Mouse (Mus musculus) midbrain, embryonic 15.5 days (tissue): Measurements from ENCODE around the gene Vps4b. TPM values are rescaled to one million over a fixed set of nuclear protein-coding genes. Genes with fewer than 3 reads are reported as not detected.

ENCODE experiments used
- ATAC-seq: fragments of 200-750 bp; cut with Nextera tagmentation; replicated peaks from 2 replicates; pipeline ENCODE4 v1.8.0; 2017; ENCODE audit warnings: moderate TSS enrichment
- H3K27ac ChIP-seq: fragments of 300-500 bp; sonication (generic); 2 replicates; pipeline ENCODE4 v1.5.1; 2015; ENCODE audit warnings: mild to moderate bottlenecking, inconsistent platforms
- H3K27me3 ChIP-seq: fragments of 300-500 bp; sonication (generic); replicated peaks from 2 replicates; pipeline ENCODE4 v1.6.1; 2015; ENCODE audit warnings: inconsistent platforms
- H3K36me3 ChIP-seq: fragments of 300-500 bp; sonication (generic); replicated peaks from 2 replicates; pipeline ENCODE4 v1.6.1; 2015; ENCODE audit warnings: inconsistent platforms
- H3K4me1 ChIP-seq: fragments of 300-500 bp; sonication (generic); 2 replicates; pipeline ENCODE4 v1.6.1; 2015; ENCODE audit warnings: inconsistent platforms
- H3K4me2 ChIP-seq: fragments of 300-500 bp; sonication (generic); 2 replicates; pipeline ENCODE4 v1.6.1; 2015; ENCODE audit warnings: inconsistent platforms, mild to moderate bottlenecking, moderate library complexity
- H3K4me3 ChIP-seq: fragments of 300-500 bp; sonication (generic); 2 replicates; pipeline ENCODE4 v1.5.1; 2015; ENCODE audit warnings: mild to moderate bottlenecking, inconsistent platforms
- H3K9ac ChIP-seq: fragments of 300-500 bp; sonication (generic); 2 replicates; pipeline ENCODE4 v1.6.1; 2015; ENCODE audit warnings: mild to moderate bottlenecking, inconsistent platforms
- H3K9me3 ChIP-seq: fragments of 300-500 bp; sonication (generic); 2 replicates; pipeline ENCODE4 v1.6.1; 2016; ENCODE audit warnings: inconsistent platforms
- WGBS: fragments of 180-500 bp; shearing (Covaris S2); methylation state at CpG from one replicate; pipeline ENCODE4 v1.1.7; 2015; ENCODE audit warnings: mixed read lengths; 5-methylcytosine and 5-hydroxymethylcytosine counted together
- polyA plus RNA-seq: library from polyadenylated mRNA; unstranded; fragments of >200 nt; fragmentation: Nextera tagmentation; extraction: Ambion mirVana; gene quantifications from 2 replicates; pipeline ENCODE4 v1.2.1, GENCODE M21; 2015

Gene Vps4b
- polyA plus RNA-seq, result 30.2 and 32.1 TPM in 2 replicates

DNA sequence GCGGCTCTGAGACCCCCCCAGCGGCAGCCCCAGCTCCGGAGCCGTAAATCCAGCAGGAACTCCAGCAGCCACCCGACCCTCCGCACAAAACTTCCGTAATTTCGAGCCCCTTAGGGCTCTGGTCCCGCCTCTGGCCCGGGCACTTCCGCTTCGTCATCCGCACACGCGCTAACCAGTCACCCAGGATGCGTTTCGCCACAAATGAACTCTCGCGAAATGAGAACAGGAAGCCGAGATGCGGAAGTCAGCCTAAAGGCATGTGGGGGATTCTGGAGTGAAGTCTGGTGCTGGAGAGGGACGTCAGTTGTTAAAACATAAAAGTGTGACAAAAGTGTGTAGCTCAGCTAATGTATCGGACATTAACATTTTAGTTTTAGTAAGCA lies at the start of gene Vps4b:
Vps4b (minus strand) TSS at position 187 of the 383 bp plus-strand sequence.
- Histone ChIP-seq H3K27ac (peak within 1 kb of the TSS; percentile 90), H3K27me3 (no peaks in the 10 kb centered on the region), H3K9ac (peak within 1 kb of the TSS; percentile 98), H3K4me3 (peak within 1 kb of the TSS; percentile 99), H3K4me2 (peak within 1 kb of the TSS; percentile 62), H3K4me1 (peaks cover 27% of the 10 kb centered on the region), H3K36me3 (no peaks in the 10 kb centered on the region), H3K9me3 (no peaks in the 10 kb centered on the region)
- under 1% methylated on average over 23 of the region's 23 CpGs for WGBS
- ATAC-seq, result peak; percentile 100

DNA sequence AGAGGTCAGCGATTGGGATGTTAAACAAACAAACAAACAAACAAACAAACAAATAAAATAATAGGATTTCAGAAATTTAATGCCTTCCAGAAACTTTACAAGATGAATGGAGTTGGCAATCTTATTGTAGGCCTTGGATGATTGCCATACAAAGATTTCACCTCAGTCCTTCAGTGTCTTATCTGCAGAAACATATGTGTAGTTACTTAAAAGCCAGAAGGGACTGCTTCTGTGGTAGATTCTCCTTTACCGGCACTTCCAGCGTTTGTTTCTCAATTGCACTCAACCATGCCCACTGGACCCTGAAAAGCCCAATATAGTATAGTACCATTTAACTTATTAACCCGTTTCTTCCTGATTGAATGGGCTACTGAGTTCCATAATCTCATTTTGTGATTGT lies 32.3 kb upstream of the Vps4b start:
- Histone ChIP-seq H3K27ac (no peak overlapping the region), H3K4me1 (no peaks in the 10 kb centered on the region), H3K36me3 (no peaks in the 10 kb centered on the region), H3K4me3 (no peak overlapping the region), H3K27me3 (no peaks in the 10 kb centered on the region), H3K9ac (no peak overlapping the region), H3K9me3 (no peaks in the 10 kb centered on the region), H3K4me2 (no peak overlapping the region)
- WGBS, result 84% methylated on average over 4 of the region's 4 CpGs
- ATAC-seq, result no peak

DNA sequence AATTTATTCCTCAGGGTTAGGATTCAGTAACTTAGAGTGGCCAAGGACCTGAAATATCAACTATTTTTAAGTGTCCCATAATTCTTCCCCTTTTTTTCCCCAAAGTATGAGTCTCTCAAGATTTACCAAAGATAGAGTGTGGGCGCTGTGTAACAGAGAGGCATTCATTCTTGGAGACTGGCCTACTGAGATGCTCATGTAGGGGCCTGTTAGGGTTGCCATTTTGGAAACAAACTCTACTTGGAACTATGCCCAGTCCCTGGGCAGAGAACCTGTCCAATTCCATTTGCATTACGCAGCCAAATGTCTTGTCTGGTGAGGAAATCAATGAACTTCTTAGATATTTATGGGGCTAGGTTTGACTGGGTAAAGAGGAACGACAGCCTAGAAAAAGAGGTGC lies 25.8 kb upstream of the Vps4b start:
- no peak for ATAC-seq
- Histone ChIP-seq H3K27me3 (no peaks in the 10 kb centered on the region), H3K9ac (no peak overlapping the region), H3K36me3 (no peaks in the 10 kb centered on the region), H3K4me2 (no peak overlapping the region), H3K4me1 (no peaks in the 10 kb centered on the region), H3K27ac (no peak overlapping the region), H3K9me3 (no peaks in the 10 kb centered on the region), H3K4me3 (no peak overlapping the region)
- WGBS, result 74% methylated on average over 3 of the region's 3 CpGs

DNA sequence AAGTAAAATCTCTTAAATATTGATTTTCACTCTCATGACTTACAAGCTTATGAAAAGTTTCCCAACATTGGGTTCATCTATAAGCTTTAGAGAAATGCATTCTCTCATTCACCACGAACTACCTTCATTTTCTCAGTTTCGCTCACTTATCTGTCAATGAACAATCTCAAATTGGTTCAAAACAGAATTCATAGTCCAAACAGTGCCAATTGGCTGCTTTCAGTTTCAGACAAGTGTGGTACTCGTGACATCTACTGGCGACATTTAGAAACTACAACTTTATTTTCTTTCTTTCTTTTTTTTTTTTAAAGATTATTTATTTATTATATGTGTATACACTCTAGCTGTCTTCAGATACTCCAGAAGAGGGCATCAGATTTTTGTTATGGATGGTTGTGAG lies 21.8 kb upstream of the Vps4b start:
- Histone ChIP-seq H3K4me1 (no peaks in the 10 kb centered on the region), H3K36me3 (no peaks in the 10 kb centered on the region), H3K27ac (no peak overlapping the region), H3K9me3 (no peaks in the 10 kb centered on the region), H3K9ac (no peak overlapping the region), H3K4me3 (no peak overlapping the region), H3K4me2 (no peak overlapping the region), H3K27me3 (no peaks in the 10 kb centered on the region)
- no peak for ATAC-seq
- WGBS, result 28% methylated on average over 4 of the region's 4 CpGs

DNA sequence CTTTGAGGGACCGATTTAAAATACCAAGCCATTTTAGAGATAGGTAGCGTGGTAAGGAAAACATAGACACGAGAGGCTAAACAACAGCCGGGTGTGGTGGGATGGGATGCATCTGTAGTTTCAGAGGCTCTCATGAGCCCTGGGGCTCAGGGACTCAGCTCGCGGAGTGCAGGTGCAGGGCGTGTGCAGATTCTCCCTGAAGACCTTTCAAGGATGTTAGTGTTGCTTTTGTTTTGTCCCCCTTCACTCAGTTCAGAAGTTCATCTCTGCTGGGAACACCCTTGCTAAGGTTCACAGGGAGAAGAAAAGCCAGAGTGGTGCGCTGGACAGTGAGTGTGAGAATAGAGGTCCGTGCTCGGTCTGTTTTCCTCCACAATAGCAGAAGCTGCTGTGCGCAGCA lies 20.2 kb upstream of the Vps4b start:
- Histone ChIP-seq H3K27me3 (no peaks in the 10 kb centered on the region), H3K9ac (no peak overlapping the region), H3K4me1 (no peaks in the 10 kb centered on the region), H3K27ac (no peak overlapping the region), H3K36me3 (no peaks in the 10 kb centered on the region), H3K4me3 (no peak overlapping the region), H3K9me3 (no peaks in the 10 kb centered on the region), H3K4me2 (no peak overlapping the region)
- 91% methylated on average over 11 of the region's 11 CpGs for WGBS
- ATAC-seq, result no peak

DNA sequence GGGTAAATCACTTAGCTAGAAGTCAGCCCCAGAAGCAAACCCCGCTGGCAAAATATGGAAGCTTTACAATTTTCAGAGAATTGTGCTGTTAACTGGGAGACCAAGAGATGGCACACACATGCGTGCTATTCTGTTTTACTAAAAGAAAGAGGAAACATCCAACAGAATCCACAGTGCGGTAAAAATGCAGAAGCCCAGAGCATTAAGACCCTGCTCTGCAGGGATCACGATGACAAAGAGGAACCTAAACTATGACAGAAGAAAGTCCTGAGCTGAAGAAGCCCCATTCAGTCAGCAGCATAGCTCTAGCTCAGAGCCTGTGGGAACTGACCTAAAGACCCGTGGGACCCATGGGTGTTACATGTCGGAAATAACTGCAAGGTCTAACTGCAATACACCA lies 18.7 kb upstream of the Vps4b start:
- whole genome bisulfite sequencing, result 84% methylated on average over 6 of the region's 6 CpGs
- Histone ChIP-seq H3K9me3 (no peaks in the 10 kb centered on the region), H3K27me3 (no peaks in the 10 kb centered on the region)

DNA sequence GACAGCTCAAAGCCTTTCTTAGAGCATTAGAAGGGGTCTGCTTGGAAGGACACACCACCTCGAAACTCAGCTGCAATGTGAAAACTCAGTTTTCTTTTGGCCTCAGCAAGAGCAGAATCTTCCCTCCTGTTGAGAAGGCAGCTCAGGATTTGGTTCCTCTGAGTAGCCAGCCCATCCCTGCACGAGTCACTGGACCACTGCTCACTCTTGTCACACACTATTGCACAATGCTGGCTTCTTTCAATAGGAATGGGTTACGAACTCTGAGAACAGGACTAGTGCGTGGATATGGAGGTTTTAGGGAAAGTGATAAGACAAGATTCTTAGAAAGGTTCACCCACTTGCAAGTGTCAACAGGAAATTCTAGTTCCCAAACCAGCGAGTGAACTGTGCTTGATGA lies 18.3 kb upstream of the Vps4b start:
- WGBS, result 70% methylated on average over 5 of the region's 5 CpGs

More for the DNA sequence above, 18.7 kb upstream of the Vps4b start:
- no peaks in the 10 kb centered on the region for H3K36me3 ChIP-seq
- no peak overlapping the region for H3K4me2 ChIP-seq
- no peak overlapping the region for H3K9ac ChIP-seq
- no peak overlapping the region for H3K27ac ChIP-seq
- H3K4me1 ChIP-seq, result no peaks in the 10 kb centered on the region
- H3K4me3 ChIP-seq, result no peak overlapping the region
- ATAC-seq, result no peak

DNA sequence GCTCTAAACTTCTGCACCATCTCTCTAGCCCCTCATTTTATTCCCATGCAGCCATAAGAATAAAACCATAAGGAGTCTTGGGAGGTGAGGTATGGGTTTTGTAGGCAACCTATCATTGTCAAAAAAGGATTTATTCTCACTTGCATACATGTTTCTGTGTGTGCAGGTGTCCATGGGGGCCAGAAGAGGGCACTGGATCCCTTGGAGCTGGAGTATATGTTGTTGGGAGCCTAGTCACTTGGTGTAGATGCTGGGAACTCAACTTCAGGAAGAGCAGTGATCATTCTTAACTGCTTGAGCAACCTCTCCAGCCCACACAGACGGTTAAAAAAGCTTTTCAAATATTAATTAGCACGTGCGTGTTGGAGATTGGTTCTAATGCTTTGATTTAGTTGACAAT lies 3.4 kb upstream of the Vps4b start:
- no peak overlapping the region for H3K4me3 ChIP-seq
- no peak overlapping the region for H3K4me2 ChIP-seq
- 84% methylated on average over 3 of the region's 3 CpGs for WGBS
- no peak overlapping the region for H3K27ac ChIP-seq
- no peak for ATAC-seq
- H3K27me3 ChIP-seq, result no peaks in the 10 kb centered on the region
- H3K9me3 ChIP-seq, result no peaks in the 10 kb centered on the region
- no peak overlapping the region for H3K9ac ChIP-seq
- H3K36me3 ChIP-seq, result no peaks in the 10 kb centered on the region
- H3K4me1 ChIP-seq, result peaks cover 13% of the 10 kb centered on the region

More for the DNA sequence above, 18.3 kb upstream of the Vps4b start:
- ATAC-seq, result no peak
- Histone ChIP-seq H3K27me3 (no peaks in the 10 kb centered on the region), H3K27ac (no peak overlapping the region), H3K4me2 (no peak overlapping the region), H3K4me1 (no peaks in the 10 kb centered on the region), H3K4me3 (no peak overlapping the region), H3K9me3 (no peaks in the 10 kb centered on the region), H3K36me3 (no peaks in the 10 kb centered on the region), H3K9ac (no peak overlapping the region)

DNA sequence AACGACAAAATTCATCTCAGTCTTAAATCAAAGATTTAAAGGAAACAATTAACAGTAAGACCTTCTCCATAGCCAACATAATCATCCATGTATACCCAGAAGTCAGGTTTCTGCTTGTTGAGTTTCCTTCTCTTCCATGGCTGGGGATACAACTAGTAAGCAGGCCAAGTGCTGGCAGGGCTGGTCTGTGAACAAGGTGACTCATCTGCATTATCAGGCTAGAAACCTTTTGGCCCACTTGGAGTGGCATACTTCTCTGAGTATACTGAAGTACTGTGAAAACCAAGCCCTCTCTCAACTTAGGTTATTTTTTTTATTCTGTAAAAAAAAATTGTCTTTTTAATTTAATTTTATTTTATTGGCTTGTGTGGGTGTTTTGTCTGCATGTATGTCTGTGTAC lies 2.9 kb upstream of the Vps4b start:
- no peak for ATAC-seq

DNA sequence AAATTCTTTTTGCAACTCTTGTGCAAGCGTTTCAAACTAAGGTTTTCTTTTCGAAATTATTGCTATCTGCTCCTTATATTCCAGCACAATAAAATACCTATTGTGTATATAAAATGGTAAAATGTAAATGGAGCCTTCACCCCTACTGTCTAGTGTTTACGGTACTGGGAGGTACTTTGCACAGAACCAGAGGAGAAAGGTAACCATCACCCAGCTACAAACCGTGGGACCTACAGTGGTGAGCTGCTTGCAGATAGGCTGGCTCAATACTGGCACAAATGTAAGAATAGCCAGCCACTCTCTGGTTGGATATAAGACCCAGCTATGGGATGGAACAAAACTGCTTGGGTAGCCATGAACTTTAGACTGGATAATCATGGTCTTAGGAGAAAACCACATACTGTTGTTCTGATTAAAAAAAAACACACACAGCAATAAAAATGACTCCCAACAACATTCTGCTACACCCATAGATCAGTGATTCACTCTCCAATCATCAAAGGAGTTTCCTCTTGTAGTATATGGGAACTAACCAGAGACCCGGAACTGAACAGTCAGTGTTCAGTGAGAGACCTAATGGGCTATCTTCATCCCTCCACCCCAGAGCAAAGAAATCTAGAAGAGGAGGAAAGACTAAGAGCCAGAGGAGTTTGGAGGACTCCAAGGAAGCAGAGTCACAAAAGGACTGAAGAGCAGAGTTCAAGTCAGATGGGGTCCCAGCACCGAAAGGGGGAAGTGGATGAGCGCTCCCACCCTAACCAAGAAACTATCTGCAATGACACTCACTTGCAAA lies 655 bp upstream of the Vps4b start:
- H3K4me3 ChIP-seq, result peak overlapping the region; percentile 99
- WGBS, result 58% methylated on average over 7 of the region's 7 CpGs
- H3K36me3 ChIP-seq, result no peaks in the 10 kb centered on the region

More for the DNA sequence above, 2.9 kb upstream of the Vps4b start:
- Histone ChIP-seq H3K36me3 (no peaks in the 10 kb centered on the region), H3K9ac (no peak overlapping the region), H3K4me2 (no peak overlapping the region), H3K9me3 (no peaks in the 10 kb centered on the region), H3K4me1 (peaks cover 18% of the 10 kb centered on the region), H3K4me3 (no peak overlapping the region), H3K27ac (no peak overlapping the region), H3K27me3 (no peaks in the 10 kb centered on the region)
- WGBS, result 71% methylated on average over 1 of the region's 1 CpGs

DNA sequence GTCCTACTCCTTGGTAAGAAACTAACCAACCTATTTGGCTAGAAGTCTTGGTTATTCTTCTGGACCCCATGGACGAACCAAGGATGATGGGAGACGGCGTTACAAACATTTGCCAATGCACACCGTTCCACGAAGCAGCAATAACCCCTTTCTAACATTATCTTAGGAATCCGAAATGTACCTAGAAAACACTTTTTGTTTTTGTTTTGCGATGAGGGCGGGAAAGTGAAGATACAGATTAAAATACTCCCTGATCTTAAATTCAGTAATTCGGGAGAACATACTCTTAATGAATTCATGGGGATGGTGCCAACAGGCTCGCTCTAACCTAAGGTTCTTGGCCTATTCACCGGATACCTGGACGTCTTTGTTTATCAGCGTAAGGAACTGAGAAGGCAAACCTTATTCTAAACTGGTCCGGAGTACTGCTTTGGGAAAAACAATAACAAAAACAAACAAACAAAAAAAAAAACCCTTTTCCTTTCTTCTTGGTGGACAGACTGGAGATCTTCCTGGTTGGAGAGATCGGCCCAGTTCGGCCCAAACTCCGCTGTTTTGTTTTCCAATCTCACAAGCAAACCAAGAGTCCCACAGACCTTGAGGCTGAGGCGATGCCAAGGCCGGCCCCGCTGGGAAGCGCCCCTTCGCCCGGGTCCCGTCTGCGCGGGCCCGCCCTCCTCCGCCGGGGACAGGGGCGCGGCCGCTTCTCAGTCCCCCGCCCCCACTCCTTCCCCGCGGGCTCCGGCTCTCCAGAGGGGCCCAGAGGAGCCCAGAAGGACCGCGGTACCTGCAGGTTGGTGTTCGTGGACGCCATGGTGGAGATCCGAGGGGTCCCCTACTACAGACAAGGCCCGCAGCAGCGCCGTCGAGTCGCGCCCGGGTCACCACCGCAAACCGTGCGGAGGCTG lies 640 bp downstream of the Vps4b start:
- WGBS, result 3% methylated on average over 51 of the region's 51 CpGs
- H3K27me3 ChIP-seq, result no peaks in the 10 kb centered on the region
- no peaks in the 10 kb centered on the region for H3K9me3 ChIP-seq
- H3K4me1 ChIP-seq, result peaks cover 27% of the 10 kb centered on the region
- peak overlapping the region; percentile 90 for H3K27ac ChIP-seq
- peak overlapping the region; percentile 99 for H3K4me3 ChIP-seq
- H3K9ac ChIP-seq, result peak overlapping the region; percentile 98
- H3K36me3 ChIP-seq, result no peaks in the 10 kb centered on the region
- peak; percentile 93 for ATAC-seq
- peak overlapping the region; percentile 59 for H3K4me2 ChIP-seq

More for the DNA sequence above, 655 bp upstream of the Vps4b start:
- H3K27me3 ChIP-seq, result no peaks in the 10 kb centered on the region
- H3K27ac ChIP-seq, result no peak overlapping the region
- H3K4me1 ChIP-seq, result peaks cover 27% of the 10 kb centered on the region
- peak; percentile 53 for ATAC-seq
- peak overlapping the region; percentile 62 for H3K4me2 ChIP-seq
- no peak overlapping the region for H3K9ac ChIP-seq
- no peaks in the 10 kb centered on the region for H3K9me3 ChIP-seq

DNA sequence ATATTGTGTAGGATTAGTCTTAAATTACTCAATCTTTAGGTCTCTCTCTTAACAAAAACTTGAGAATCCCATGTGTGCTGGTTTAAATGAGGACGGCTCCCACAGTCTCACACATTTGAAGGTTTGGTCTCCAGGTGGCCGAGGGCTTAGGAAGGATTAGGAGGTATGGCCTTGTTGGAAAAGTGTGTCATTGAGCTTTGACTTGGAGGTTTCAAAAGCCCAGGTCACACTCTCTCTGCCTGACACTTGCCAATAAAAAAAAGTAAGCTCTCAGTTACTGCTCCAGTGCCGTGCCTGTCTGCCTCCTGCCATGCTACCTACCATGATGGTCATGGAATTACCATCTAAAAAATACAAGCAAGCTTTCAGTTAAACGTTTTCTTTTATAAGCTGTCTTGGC lies 21.6 kb downstream of the Vps4b start:
- Histone ChIP-seq H3K27ac (no peak overlapping the region), H3K4me2 (no peak overlapping the region), H3K9ac (no peak overlapping the region), H3K4me1 (no peaks in the 10 kb centered on the region), H3K4me3 (no peak overlapping the region), H3K27me3 (no peaks in the 10 kb centered on the region), H3K9me3 (no peaks in the 10 kb centered on the region), H3K36me3 (peaks cover 44% of the 10 kb centered on the region)
- ATAC-seq, result no peak
- WGBS, result 79% methylated on average over 4 of the region's 4 CpGs
